Mouse (Mus musculus) megakaryocyte-erythroid progenitor cell, adult 5-6 weeks (primary cell): Measurements from ENCODE around the gene Gca. TPM values are rescaled to one million over a fixed set of nuclear protein-coding genes. Genes with fewer than 3 reads are reported as not detected.
"Not testable (repeated sequence)": the region's sequence is repeated elsewhere in the genome, so short reads cannot be mapped to it uniquely, and the experiment has no call there.

ENCODE experiments used
- ATAC-seq: replicated peaks from 2 replicates; pipeline ENCODE4 v1.8.0; 2016; ENCODE audit warnings: mild to moderate bottlenecking, inconsistent platforms; ENCODE audit not compliant: severe bottlenecking, poor library complexity, low FRiP score, low TSS enrichment
- total RNA-seq, 2 experiments: library from RNA; stranded (forward) in 1 of 2; stranded (reverse) in 1 of 2; fragments of 200-1000, 215-1000 nt in 1 of 2; fragments of >200 nt in 1 of 2; fragmentation: Nextera tagmentation in 1 of 2; gene quantifications; 2 replicates each; pipeline ENCODE4 v1.2.3; 2014 to 2017

The Gca gene
- total RNA-seq, 2 experiments from 2014 or later: 1.2 to 1.6 TPM

GRCm38 (mm10) chr2:62664839-62665238, 754 bp downstream of the Gca start:
- ATAC-seq: no peak

- ATAC-seq: no peak
Measured at GRCm38 (mm10) chr2:62665536-62665935, 1.5 kb downstream of the Gca start.

DNA sequence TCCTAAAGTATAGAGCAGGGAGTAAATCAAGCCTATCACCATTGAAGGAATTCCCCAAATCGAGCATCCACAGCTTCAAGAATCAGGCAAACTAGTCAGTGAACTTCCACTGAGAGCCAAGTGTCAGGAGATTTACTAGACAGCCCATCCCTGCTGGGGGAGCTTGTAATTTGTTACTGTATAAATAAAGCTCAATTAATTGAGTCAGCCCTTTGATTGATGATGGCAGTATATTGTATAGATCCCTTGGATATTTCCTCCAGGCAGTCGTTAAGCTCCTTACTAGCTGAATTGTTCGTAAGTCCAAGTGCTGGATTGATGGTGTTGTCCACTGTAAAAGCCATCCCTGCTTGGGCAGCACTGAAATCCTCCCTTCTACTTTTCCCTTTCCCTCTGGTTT, 5.8 kb downstream of the Gca start:
- ATAC-seq: no peak

- no peak for ATAC-seq
Measured at GRCm38 (mm10) chr2:62670301-62670700, 6.2 kb downstream of the Gca start.

GRCm38 (mm10) chr2:62670767-62671166, 6.7 kb downstream of the Gca start:
- no peak for ATAC-seq

DNA sequence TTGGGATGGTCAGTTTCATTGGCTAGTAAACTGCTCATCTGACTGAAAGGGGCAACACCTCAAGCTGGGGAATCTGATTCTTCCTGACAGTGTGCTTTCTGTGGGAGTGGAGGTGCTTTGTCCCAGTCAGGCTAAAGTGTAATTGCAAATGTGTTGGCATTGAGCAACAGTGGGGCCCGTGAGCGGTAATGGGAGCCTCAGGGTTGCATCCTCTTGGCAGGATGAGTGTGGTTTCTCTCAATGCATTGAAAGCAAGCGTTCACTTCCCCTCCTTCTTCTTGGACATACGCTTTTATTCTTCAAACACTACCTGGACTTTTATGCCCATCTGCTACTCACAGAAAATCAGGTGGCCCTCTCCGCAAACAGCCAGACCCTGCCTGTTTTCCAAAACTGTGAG, 8.7 kb downstream of the Gca start:
- ATAC-seq: no peak

DNA sequence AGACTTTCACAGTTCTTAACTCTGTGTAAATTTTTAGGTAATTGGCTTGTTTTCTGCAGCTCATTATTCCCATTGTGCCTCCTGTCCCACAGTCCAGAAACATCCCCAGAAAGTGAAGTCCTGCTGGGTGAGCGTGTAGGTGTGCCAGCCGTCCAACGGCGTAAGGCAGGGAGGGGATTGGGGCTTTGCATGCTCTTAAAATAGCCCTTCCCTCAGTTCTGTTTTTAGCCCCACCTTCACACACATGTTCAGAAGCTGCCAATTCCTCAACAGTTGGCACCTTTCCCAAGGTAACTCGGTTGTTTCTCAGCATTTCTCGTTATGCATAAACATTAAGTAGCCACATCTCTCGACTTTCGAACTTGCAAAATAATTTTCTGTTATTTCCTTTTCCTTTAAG, 17.6 kb downstream of the Gca start:
- ATAC-seq: peak; percentile 43

- ATAC-seq: peak; percentile 68
Measured at GRCm38 (mm10) chr2:62684989-62685595, 21.0 kb downstream of the Gca start.

GRCm38 (mm10) chr2:62685934-62686333, 21.8 kb downstream of the Gca start:
- no peak for ATAC-seq

- ATAC-seq: no peak
Measured at GRCm38 (mm10) chr2:62706313-62706712, 42.2 kb downstream of the Gca start.

DNA sequence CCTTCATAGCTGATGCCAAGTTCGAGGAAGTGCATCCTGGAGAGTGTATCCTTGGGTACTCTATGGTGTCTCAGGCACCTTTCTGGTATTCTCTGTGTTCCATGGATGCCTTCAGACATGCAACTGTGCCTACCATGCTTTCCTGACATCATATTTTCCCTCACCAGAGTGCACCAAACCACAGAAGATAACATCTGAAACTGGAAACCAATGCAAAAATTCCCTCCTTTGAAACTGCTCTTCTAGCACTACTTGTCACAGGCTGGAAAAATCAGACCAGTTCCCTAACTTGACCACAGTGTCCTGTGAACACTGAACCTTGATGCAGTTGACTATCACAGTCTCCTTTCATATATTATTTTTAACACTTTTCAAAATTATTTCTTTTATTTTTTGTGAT, 45.5 kb downstream of the Gca start:
- no peak for ATAC-seq

GRCm38 (mm10) chr2:62714362-62714761, 50.3 kb downstream of the Gca start:
- not testable (repeated sequence) for ATAC-seq

DNA sequence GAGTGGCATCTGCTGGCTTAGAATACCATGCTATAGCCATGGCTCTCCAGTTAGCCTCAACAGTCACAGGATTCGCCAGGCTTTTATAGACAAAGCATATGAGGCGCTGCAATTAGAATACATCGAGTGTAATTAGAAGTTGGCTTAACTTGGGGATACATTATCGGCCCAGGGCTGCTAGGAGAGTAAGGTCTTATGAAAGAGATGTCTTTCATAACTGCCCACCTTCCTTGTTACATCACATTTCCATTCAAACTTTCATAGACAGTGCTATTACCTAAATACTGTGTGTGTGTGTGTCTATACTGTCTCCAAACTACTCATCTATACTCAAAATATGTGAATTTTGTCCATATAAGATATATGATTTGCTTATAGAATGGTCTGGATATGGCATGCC, 51.2 kb downstream of the Gca start:
- ATAC-seq: no peak

DNA sequence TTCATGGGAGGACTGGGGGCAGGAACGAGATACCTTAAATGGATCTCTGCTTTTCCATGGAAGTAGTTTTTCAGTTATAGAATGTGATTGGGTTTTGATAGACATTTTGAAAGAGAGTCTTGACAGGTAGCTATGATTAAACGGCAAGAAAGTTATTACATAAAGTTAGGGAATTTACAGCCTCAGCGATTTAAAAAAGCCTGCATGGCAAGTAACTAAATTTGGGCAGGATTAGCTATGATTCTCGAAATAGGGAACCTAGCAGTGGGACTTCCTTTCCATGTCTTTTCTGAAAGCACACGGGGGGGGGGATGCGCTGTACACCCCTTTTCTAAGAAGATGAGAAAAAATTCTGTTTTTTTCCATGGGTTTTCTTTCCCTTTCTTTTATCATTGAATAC, 53.2 kb downstream of the Gca start:
- no peak for ATAC-seq

DNA sequence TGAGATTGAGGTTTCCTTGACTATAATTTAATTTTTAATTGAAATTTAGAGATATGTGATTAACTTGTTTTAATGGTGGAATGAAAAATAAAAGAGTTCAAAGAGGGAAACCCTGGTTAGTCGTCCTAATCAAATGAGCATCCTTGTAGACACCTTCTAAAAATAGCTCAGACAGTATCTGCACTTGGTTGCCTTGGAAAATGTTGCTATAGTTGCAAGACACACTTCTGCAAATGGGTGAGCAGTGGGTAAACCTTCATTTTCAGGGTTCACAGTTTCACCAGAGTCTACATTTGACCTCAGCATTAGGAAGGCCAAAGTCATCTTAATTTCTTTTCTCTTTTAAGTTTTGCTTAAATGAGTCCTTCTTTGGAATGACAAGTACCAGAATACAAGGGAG, 54.3 kb downstream of the Gca start:
- no peak for ATAC-seq

DNA sequence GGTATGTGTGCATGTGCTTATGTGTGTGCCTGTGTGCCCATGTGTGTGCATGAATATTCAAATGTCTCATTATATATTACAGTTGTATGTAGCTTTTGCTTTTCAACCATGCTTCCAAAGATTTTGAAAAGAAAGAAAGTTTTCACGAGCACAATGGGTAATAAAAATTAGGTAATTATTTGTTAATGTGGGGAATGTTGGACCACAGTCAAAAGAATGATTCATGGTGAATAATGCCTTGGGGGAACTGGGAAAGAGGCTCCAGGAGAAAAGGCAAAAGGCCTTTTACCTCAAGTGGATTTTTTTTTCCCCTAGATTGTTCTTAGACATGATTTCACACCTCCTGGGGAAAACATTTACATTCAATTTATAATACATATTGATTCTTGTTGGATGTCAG, 61.9 kb downstream of the Gca start:
- ATAC-seq: no peak

- no peak for ATAC-seq
Measured at GRCm38 (mm10) chr2:62727732-62728131, 63.6 kb downstream of the Gca start.

GRCm38 (mm10) chr2:62730671-62731070, 66.6 kb downstream of the Gca start:
- ATAC-seq: no peak

- ATAC-seq: no peak
Measured at GRCm38 (mm10) chr2:62743098-62743497, 79.0 kb downstream of the Gca start.
